Mouse (Mus musculus) ES-E14 (cell line): ENCODE data around the gene Hacd1.

Source experiments
- CHD2 ChIP-seq: IDR thresholded peaks from 2 replicates; pipeline ENCODE4 v1.6.1; 2014; ENCODE audit warnings: mild to moderate bottlenecking, low read depth, low read length, inconsistent platforms
- HCFC1 ChIP-seq: IDR thresholded peaks from 2 replicates; pipeline ENCODE4 v1.6.1; 2012; ENCODE audit warnings: low read length, inconsistent platforms, borderline replicate concordance; ENCODE audit not compliant: insufficient read depth
- ZC3H11A ChIP-seq: IDR thresholded peaks from 2 replicates; pipeline ENCODE4 v1.6.1; 2012; ENCODE audit warnings: low read depth, mild to moderate bottlenecking, inconsistent platforms, low read length, borderline replicate concordance
- ZNF384 ChIP-seq: IDR thresholded peaks from 2 replicates; pipeline ENCODE4 v1.6.1; 2012; ENCODE audit warnings: low read depth, low read length, inconsistent platforms

DNA sequence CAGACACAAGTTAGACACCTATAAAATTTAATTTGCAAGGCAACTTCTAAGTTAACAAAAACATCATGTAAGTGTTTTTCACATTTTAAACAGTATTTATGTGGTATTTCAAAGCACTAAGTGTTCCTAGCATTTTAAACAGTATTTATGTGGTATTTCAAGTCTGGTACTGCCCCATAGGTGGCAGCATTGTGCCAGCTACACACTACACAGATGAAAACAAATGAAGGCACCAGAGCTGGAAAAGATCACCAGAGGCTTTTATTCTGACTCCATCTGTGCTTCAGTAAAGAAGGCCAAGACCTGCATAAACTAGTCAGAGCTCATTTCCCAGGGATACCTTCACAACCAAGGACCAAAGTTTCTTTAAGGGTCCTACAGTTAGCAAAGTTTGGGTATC, 7.6 kb downstream of the Hacd1 start:
- TF ChIP-seq HCFC1 (no peak), CHD2 (no peak), ZC3H11A (peak; percentile 66), ZNF384 (no peak)
